Mouse (Mus musculus) testis, adult 2 months (tissue): ENCODE measurements around the gene Ccnd3.

ENCODE experiments used
- CTCF ChIP-seq: fragments of 200-500 bp; IDR thresholded peaks from 2 replicates; pipeline ENCODE4 v1.5.1; 2012; ENCODE audit warnings: low read depth, mild to moderate bottlenecking, inconsistent platforms, low read length, moderate library complexity; ENCODE audit not compliant: control insufficient read depth, insufficient read depth, insufficient replicate concordance
- POLR2A ChIP-seq: fragments of 200-500 bp; IDR thresholded peaks from 2 replicates; pipeline ENCODE4 v1.6.1; 2012; ENCODE audit warnings: low read depth, mild to moderate bottlenecking, inconsistent platforms, low read length, moderate library complexity; ENCODE audit not compliant: control insufficient read depth

GRCm38 (mm10) chr17:47600601-47601388 is 95.9 kb downstream of the Ccnd3 start:
- TF ChIP-seq CTCF (no peak), POLR2A (no peak)
